Mouse (Mus musculus) E14TG2a.4 (cell line): ENCODE results near the gene Ccdc57.

ENCODE experiments used
- CTCF ChIP-seq: conservative IDR thresholded peaks from 2 replicates; pipeline ENCODE4 v1.5.1; 2014; ENCODE audit warnings: low read length
- NANOG ChIP-seq: IDR thresholded peaks from 2 replicates; pipeline ENCODE4 v1.6.1; 2014; ENCODE audit warnings: borderline replicate concordance, low read length, mixed read lengths
- POU5F1 ChIP-seq: IDR thresholded peaks from 2 replicates; pipeline ENCODE4 v1.6.1; 2014; ENCODE audit warnings: low read length, borderline replicate concordance

- TF ChIP-seq CTCF (no peak), POU5F1 (no peak), NANOG (no peak)
Observed at GRCm38 (mm10) chr11:120825289-120825863, 107.3 kb downstream of the Ccdc57 start.
